9 mouse cellular contexts compared by ENCODE assay signal in the genomic region with DNA sequence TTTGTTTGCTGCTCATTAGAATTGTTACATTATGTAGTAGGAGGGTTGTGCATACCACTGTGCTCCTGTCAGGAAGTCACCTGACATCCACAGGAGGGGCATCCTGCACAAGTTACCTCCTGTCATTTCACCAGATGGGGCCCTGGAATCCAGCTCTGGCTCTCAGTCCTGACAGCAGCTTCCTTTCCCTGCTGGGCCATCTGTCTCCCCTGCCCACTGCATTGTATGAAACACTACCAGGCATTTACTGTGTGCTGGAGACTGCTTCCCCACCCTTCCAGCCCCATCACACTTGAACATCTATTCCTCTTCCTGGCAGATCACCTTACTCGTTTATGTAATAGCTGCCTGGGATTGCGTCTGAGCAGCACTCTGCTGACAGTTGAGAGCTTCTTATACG. TPM values are rescaled to one million over a fixed set of nuclear protein-coding genes. Genes with fewer than 3 reads are reported as not detected.
DNase-seq lines count a peak whose midpoint lies in the region; ATAC-seq and TF ChIP-seq lines count a peak whose summit lies in the region.
"Had no signal": no experiment of that assay in that cellular context is flagged by ENCODE, and none has a peak within 500 bp of the region (broad histone marks: within the 10 kb centered on the region; RNA-seq: fewer than 3 reads in every experiment).

No protein-coding gene starts in this region.

- DNase-seq in kidney, postnatal 10 days = peak; percentile 27
- no peak for DNase-seq in kidney, adult 11 months
- peak; percentile 40 for DNase-seq in brain, embryonic 14.5 days (ENCODE audit: low read depth)
- DNase-seq in cerebellum, postnatal 25 days = peak; percentile 62 to 64
- peak; percentile 46 to 52 for DNase-seq in left cerebral cortex, postnatal 36 days (ENCODE audit: low spot score in 2 of 2)
- DNase-seq in yolk sac, embryonic 10.5 days (ENCODE audit: low spot score) = no peak

- no peak for TF ChIP-seq POLR2A in brain, embryonic 14.5 days (IDR thresholded peaks at IDR 0.05; ENCODE audit: borderline replicate concordance, extremely low read depth, insufficient read depth, insufficient read length, poor library complexity, severe bottlenecking)

- no peak for ATAC-seq in midbrain, embryonic 16.5 days

- TF ChIP-seq CTCF in brain, embryonic 14.5 days (IDR thresholded peaks at IDR 0.05; ENCODE audit: borderline replicate concordance, extremely low read depth, insufficient read depth, insufficient read length) = no peak

- WGBS in midbrain, embryonic 16.5 days = 89% methylated on average over 3 of the region's 3 CpGs

- peaks cover 49% of the 10 kb centered on the region for H3K36me3 ChIP-seq in midbrain, embryonic 16.5 days (ENCODE audit: control insufficient read depth, insufficient read depth, low read length)

- H3K27me3 ChIP-seq in midbrain, embryonic 16.5 days (ENCODE audit: control insufficient read depth, insufficient read depth, low read depth, low read length) = no peaks in the 10 kb centered on the region

- no peak overlapping the region for H3K4me3 ChIP-seq in midbrain, embryonic 16.5 days (ENCODE audit: low read depth, low read length)
- H3K4me3 ChIP-seq: erythroblast, embryonic 14.5 days had no signal

- no peaks in the 10 kb centered on the region for H3K9me3 ChIP-seq in midbrain, embryonic 16.5 days (replicated peaks; ENCODE audit: control insufficient read depth, low read length, poor library complexity, severe bottlenecking)

- no peak overlapping the region for H3K4me2 ChIP-seq in midbrain, embryonic 16.5 days (ENCODE audit: low read length)
- H3K4me2 ChIP-seq: heart, embryonic 11.5 days had no signal

- intact Hi-C loops in left cerebral cortex, postnatal 36 days (cut with DNase I) = no loop called here

- no peak overlapping the region for H3K27ac ChIP-seq in midbrain, embryonic 16.5 days (ENCODE audit: low read length)

- H3K4me1 ChIP-seq in midbrain, embryonic 16.5 days (ENCODE audit: control insufficient read depth, insufficient read depth, low read length) = no peaks in the 10 kb centered on the region

- no peak overlapping the region for H3K9ac ChIP-seq in midbrain, embryonic 16.5 days (ENCODE audit: low read depth, low read length)

RNA-seq across cellular contexts. Expression of a gene that starts 55.0 kb away (rescaled TPM):
- 0.33 and 0.86 TPM in 2 replicates for polyA plus RNA-seq in brain, embryonic 14.5 days (2012; rRNA removed)
- 1 to 10 TPM; 3.7 to 8.8 TPM for total RNA-seq in left cerebral cortex, postnatal 36 days (2021)
- 0.41 and 0.45 TPM in 2 replicates for polyA plus RNA-seq in midbrain, embryonic 16.5 days (2015; fragmentation: Nextera tagmentation; extraction: Ambion mirVana)

RNA-seq across cellular contexts. Expression of a gene that starts 55.4 kb away (rescaled TPM):
- polyA plus RNA-seq in brain, embryonic 14.5 days (2012; rRNA removed) = 34.8 and 42.1 TPM in 2 replicates
- total RNA-seq in left cerebral cortex, postnatal 36 days (2021) = 10 to 100 TPM; 56.2 to 60.5 TPM
- 63.9 and 68.0 TPM in 2 replicates for polyA plus RNA-seq in midbrain, embryonic 16.5 days (2015; fragmentation: Nextera tagmentation; extraction: Ambion mirVana)

Comparison
In these comparisons a context has a peak if more than half of its experiments do, and no peak if none do; other contexts are left out.
1. DNase-seq: peak in kidney, postnatal 10 days (single experiment), brain, embryonic 14.5 days (single experiment), cerebellum, postnatal 25 days (2 of 2) and left cerebral cortex, postnatal 36 days (2 of 2); none in kidney, adult 11 months (single experiment) and yolk sac, embryonic 10.5 days (single experiment).